23 mouse cellular contexts compared by ENCODE assay signal in the genomic region with DNA sequence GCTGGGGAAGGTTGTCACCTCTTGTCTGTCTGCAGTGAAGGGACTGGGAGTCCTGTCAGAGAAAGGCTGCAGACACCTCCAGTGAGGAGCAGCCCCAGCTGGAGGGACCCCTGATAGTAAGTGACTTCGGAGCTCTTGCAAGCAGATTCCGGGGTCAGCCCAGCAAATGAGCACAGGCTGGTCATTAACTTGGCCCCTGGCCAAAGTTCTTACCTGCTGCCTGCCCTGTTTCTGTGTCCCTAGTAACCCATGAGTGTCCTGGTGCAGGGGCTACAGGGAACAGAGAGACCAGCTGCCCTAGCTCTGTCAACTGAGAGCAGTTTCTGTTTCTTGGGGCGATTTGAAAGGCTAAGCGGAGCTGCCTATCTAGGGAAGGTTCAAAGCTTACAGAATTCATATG. TPM values are rescaled to one million over a fixed set of nuclear protein-coding genes. Genes with fewer than 3 reads are reported as not detected.
DNase-seq lines count a peak whose midpoint lies in the region; ATAC-seq and TF ChIP-seq lines count a peak whose summit lies in the region.
"Had no signal": no experiment of that assay in that cellular context is flagged by ENCODE, and none has a peak within 500 bp of the region (broad histone marks: within the 10 kb centered on the region; RNA-seq: fewer than 3 reads in every experiment).

No protein-coding gene starts in this region.

- peaks cover 76% of the 10 kb centered on the region for H3K4me1 ChIP-seq in heart, embryonic 12.5 days (replicated peaks)
- H3K4me1 ChIP-seq in intestine, embryonic 16.5 days (ENCODE audit: control insufficient read depth, insufficient read depth, low read length): peaks cover 41% of the 10 kb centered on the region
- peaks cover 32% of the 10 kb centered on the region for H3K4me1 ChIP-seq in intestine, embryonic 15.5 days (replicated peaks)
- H3K4me1 ChIP-seq in intestine, postnatal 0 days (replicated peaks; ENCODE audit: control insufficient read depth, insufficient read depth, low read length): peaks cover 15% of the 10 kb centered on the region; the same call in 1 of the 2 replicates
- peaks cover 30% of the 10 kb centered on the region for H3K4me1 ChIP-seq in kidney, embryonic 16.5 days (ENCODE audit: insufficient read depth, low read length)
- H3K4me1 ChIP-seq: hindbrain, embryonic 15.5 days; midbrain, embryonic 13.5 days; neural tube, embryonic 12.5 days had no signal

- intact Hi-C loops in heart, postnatal 25 days (cut with DNase I): no loop called here

- no peak overlapping the region for H3K4me2 ChIP-seq in heart, embryonic 12.5 days
- peak overlapping the region; percentile 25; the same call in 1 of the 2 replicates for H3K4me2 ChIP-seq in intestine, embryonic 16.5 days (ENCODE audit: low read depth, low read length)
- no peak overlapping the region for H3K4me2 ChIP-seq in intestine, embryonic 15.5 days (replicated peaks)
- H3K4me2 ChIP-seq in intestine, postnatal 0 days (replicated peaks; ENCODE audit: low read depth): 0 out of 2 replicates have a peak overlapping the region, but pooled peaks have one; percentile 21
- H3K4me2 ChIP-seq in kidney, embryonic 16.5 days (replicated peaks; ENCODE audit: low read depth, low read length): no peak overlapping the region
- H3K4me2 ChIP-seq: embryonic facial prominence, embryonic 13.5 days; hindbrain, embryonic 15.5 days; limb, embryonic 12.5 days; liver, embryonic 12.5 days; midbrain, embryonic 13.5 days; neural tube, embryonic 12.5 days had no signal

- H3K36me3 ChIP-seq in heart, embryonic 12.5 days: no peaks in the 10 kb centered on the region
- no peaks in the 10 kb centered on the region for H3K36me3 ChIP-seq in intestine, embryonic 16.5 days (ENCODE audit: control insufficient read depth, insufficient read depth, low read length)
- no peaks in the 10 kb centered on the region for H3K36me3 ChIP-seq in intestine, embryonic 15.5 days
- no peaks in the 10 kb centered on the region for H3K36me3 ChIP-seq in intestine, postnatal 0 days (ENCODE audit: control insufficient read depth, insufficient read depth)
- no peaks in the 10 kb centered on the region for H3K36me3 ChIP-seq in kidney, embryonic 16.5 days (ENCODE audit: insufficient read depth, low read length)
- H3K36me3 ChIP-seq: embryonic facial prominence, embryonic 13.5 days; hindbrain, embryonic 15.5 days; limb, embryonic 12.5 days; liver, embryonic 12.5 days; midbrain, embryonic 13.5 days; neural tube, embryonic 12.5 days had no signal

- no peak for ATAC-seq in heart, embryonic 12.5 days (ENCODE audit: insufficient number of reproducible peaks, low FRiP score)
- ATAC-seq in intestine, embryonic 16.5 days: 0 out of 2 replicates have a peak, but pooled peaks have one; percentile 14
- no peak for ATAC-seq in intestine, embryonic 15.5 days
- ATAC-seq in intestine, postnatal 0 days: peak; percentile 29
- ATAC-seq in kidney, embryonic 16.5 days (ENCODE audit: low FRiP score, low TSS enrichment): 0 out of 2 replicates have a peak, but pooled peaks have one; percentile 44
- ATAC-seq: forebrain, embryonic 16.5 days; liver, embryonic 12.5 days; midbrain, embryonic 13.5 days had no signal

- H3K4me3 ChIP-seq in heart, embryonic 12.5 days: no peak overlapping the region
- H3K4me3 ChIP-seq in intestine, embryonic 16.5 days (ENCODE audit: low read length): no peak overlapping the region
- no peak overlapping the region for H3K4me3 ChIP-seq in intestine, embryonic 15.5 days (replicated peaks)
- no peak overlapping the region for H3K4me3 ChIP-seq in intestine, postnatal 0 days (ENCODE audit: low read depth, low read length)
- no peak overlapping the region for H3K4me3 ChIP-seq in kidney, embryonic 16.5 days (ENCODE audit: low read length)
- H3K4me3 ChIP-seq: embryonic facial prominence, embryonic 13.5 days; hindbrain, embryonic 15.5 days; limb, embryonic 12.5 days; liver, embryonic 12.5 days; midbrain, embryonic 13.5 days; neural tube, embryonic 12.5 days had no signal

- no peaks in the 10 kb centered on the region for H3K27me3 ChIP-seq in heart, embryonic 12.5 days (replicated peaks)
- H3K27me3 ChIP-seq in intestine, embryonic 16.5 days (replicated peaks; ENCODE audit: control insufficient read depth, insufficient read depth, low read length): no peaks in the 10 kb centered on the region
- no peaks in the 10 kb centered on the region for H3K27me3 ChIP-seq in intestine, embryonic 15.5 days (replicated peaks)
- no peaks in the 10 kb centered on the region for H3K27me3 ChIP-seq in intestine, postnatal 0 days (replicated peaks; ENCODE audit: control insufficient read depth, insufficient read depth, low read length)
- no peaks in the 10 kb centered on the region for H3K27me3 ChIP-seq in kidney, embryonic 16.5 days (ENCODE audit: insufficient read depth, low read length)
- H3K27me3 ChIP-seq: embryonic facial prominence, embryonic 13.5 days; hindbrain, embryonic 15.5 days; limb, embryonic 12.5 days; liver, embryonic 12.5 days; midbrain, embryonic 13.5 days; neural tube, embryonic 12.5 days had no signal

- WGBS in heart, embryonic 12.5 days: 57% methylated on average over 4 of the region's 4 CpGs
- WGBS in intestine, embryonic 16.5 days: 60% methylated on average over 4 of the region's 4 CpGs
- 54% methylated on average over 4 of the region's 4 CpGs for WGBS in intestine, embryonic 15.5 days
- 46% methylated on average over 4 of the region's 4 CpGs for WGBS in intestine, postnatal 0 days
- WGBS in kidney, embryonic 16.5 days: 59% methylated on average over 4 of the region's 4 CpGs

- H3K9me3 ChIP-seq in heart, embryonic 12.5 days (replicated peaks): no peaks in the 10 kb centered on the region
- H3K9me3 ChIP-seq in intestine, embryonic 16.5 days (ENCODE audit: control insufficient read depth, low read length): no peaks in the 10 kb centered on the region
- no peaks in the 10 kb centered on the region for H3K9me3 ChIP-seq in intestine, embryonic 15.5 days
- no peaks in the 10 kb centered on the region for H3K9me3 ChIP-seq in intestine, postnatal 0 days (ENCODE audit: control insufficient read depth)
- H3K9me3 ChIP-seq in kidney, embryonic 16.5 days (ENCODE audit: low read length): no peaks in the 10 kb centered on the region
- H3K9me3 ChIP-seq: embryonic facial prominence, embryonic 13.5 days; hindbrain, embryonic 15.5 days; limb, embryonic 12.5 days; liver, embryonic 12.5 days; midbrain, embryonic 13.5 days; neural tube, embryonic 12.5 days had no signal

- H3K27ac ChIP-seq in heart, embryonic 12.5 days (ENCODE audit: poor library complexity, severe bottlenecking): peak overlapping the region; percentile 92
- H3K27ac ChIP-seq in intestine, embryonic 16.5 days (ENCODE audit: low read length): peak overlapping the region; percentile 62
- H3K27ac ChIP-seq in intestine, embryonic 15.5 days: no peak overlapping the region
- H3K27ac ChIP-seq in intestine, postnatal 0 days (ENCODE audit: low read depth, low read length): peak overlapping the region; percentile 82
- peak overlapping the region; percentile 39; the same call in 1 of the 2 replicates for H3K27ac ChIP-seq in kidney, embryonic 16.5 days (ENCODE audit: low read length)
- H3K27ac ChIP-seq: embryonic facial prominence, embryonic 13.5 days; hindbrain, embryonic 15.5 days; kidney, postnatal 0 days; limb, embryonic 12.5 days; liver, embryonic 12.5 days; midbrain, embryonic 13.5 days; neural tube, embryonic 12.5 days had no signal

- DNase-seq in heart, postnatal 25 days (ENCODE audit: low spot score): no peak
- DNase-seq in layer of hippocampus, adult 9-11 months: no peak
- DNase-seq in urinary bladder, postnatal 10 days (ENCODE audit: low spot score): no peak
- DNase-seq: adrenal gland, postnatal 36 days; B cell, adult 2 months; cerebellum, adult 11-12 months; cerebellum, postnatal 14 days; lung, adult 2 months; right cerebral cortex, postnatal 4 days; thymus, postnatal 14 days had no signal

- H3K9ac ChIP-seq in heart, embryonic 12.5 days: 0 out of 2 replicates have a peak overlapping the region, but pooled peaks have one; percentile 28
- peak overlapping the region; percentile 54 for H3K9ac ChIP-seq in intestine, embryonic 16.5 days (ENCODE audit: low read depth, low read length)
- no peak overlapping the region for H3K9ac ChIP-seq in intestine, embryonic 15.5 days
- no peak overlapping the region for H3K9ac ChIP-seq in intestine, postnatal 0 days (ENCODE audit: low read depth, low read length)
- H3K9ac ChIP-seq in kidney, embryonic 16.5 days (replicated peaks; ENCODE audit: low read length): no peak overlapping the region; the same call in 1 of the 2 replicates
- H3K9ac ChIP-seq: embryonic facial prominence, embryonic 13.5 days; hindbrain, embryonic 15.5 days; limb, embryonic 12.5 days; liver, embryonic 12.5 days; midbrain, embryonic 13.5 days; neural tube, embryonic 12.5 days had no signal

- TF ChIP-seq CTCF in intestine, postnatal 0 days (IDR thresholded peaks at IDR 0.05; ENCODE audit: low read depth): no peak

RNA-seq across cellular contexts. Expression of gene Atp11a, which starts 17.1 kb away (rescaled TPM):
- polyA plus RNA-seq in heart, embryonic 12.5 days (2016; fragmentation: Nextera tagmentation; extraction: Ambion mirVana): 21.5 and 23.7 TPM in 2 replicates
- total RNA-seq in heart, postnatal 25 days (2021): 10 to 100 TPM; 82.7 to 84.0 TPM
- 9.0 and 11.2 TPM in 2 replicates for polyA plus RNA-seq in intestine, embryonic 16.5 days (2015; fragmentation: Nextera tagmentation; extraction: Ambion mirVana)
- polyA plus RNA-seq in intestine, embryonic 15.5 days (2015; fragmentation: Nextera tagmentation; extraction: Ambion mirVana): 15.9 and 18.6 TPM in 2 replicates
- polyA plus RNA-seq in intestine, postnatal 0 days (2015; fragmentation: Nextera tagmentation; extraction: Ambion mirVana): 23.3 and 24.3 TPM in 2 replicates
- 14.4 and 18.5 TPM in 2 replicates for polyA plus RNA-seq in kidney, embryonic 16.5 days (2015; fragmentation: Nextera tagmentation; extraction: Ambion mirVana)

Comparison
In these comparisons a context has a peak if more than half of its experiments do, and no peak if none do; other contexts are left out.
1. ATAC-seq: peak in intestine, embryonic 16.5 days (single experiment), intestine, postnatal 0 days (single experiment) and kidney, embryonic 16.5 days (single experiment); none in heart, embryonic 12.5 days (single experiment) and intestine, embryonic 15.5 days (single experiment).
2. H3K4me2 ChIP-seq: peak in intestine, embryonic 16.5 days (single experiment) and intestine, postnatal 0 days (single experiment); none in heart, embryonic 12.5 days (single experiment), intestine, embryonic 15.5 days (single experiment) and kidney, embryonic 16.5 days (single experiment).
3. H3K9ac ChIP-seq: peak in heart, embryonic 12.5 days (single experiment) and intestine, embryonic 16.5 days (single experiment); none in intestine, embryonic 15.5 days (single experiment), intestine, postnatal 0 days (single experiment) and kidney, embryonic 16.5 days (single experiment).